Comparison of ENCODE assay signal across 9 mouse cellular contexts in genomic region chr10:117791171-117791470, GRCm38 (mm10). TPM values are rescaled to one million over a fixed set of nuclear protein-coding genes. Genes with fewer than 3 reads are reported as not detected.
A peak's percentile ranks its signal among the peaks of the same experiment; 100 is the strongest.
DNase-seq lines count a peak whose midpoint lies in the region; ATAC-seq and TF ChIP-seq lines count a peak whose summit lies in the region.
"Had no signal": no experiment of that assay in that cellular context is flagged by ENCODE, and none has a peak within 500 bp of the region (broad histone marks: within the 10 kb centered on the region; RNA-seq: fewer than 3 reads in every experiment).

No protein-coding gene starts in this region.

- no peak overlapping the region for H3K9ac ChIP-seq in hindbrain, embryonic 11.5 days (ENCODE audit: low read depth, low read length)
- no peak overlapping the region for H3K9ac ChIP-seq in hindbrain, postnatal 0 days (replicated peaks; ENCODE audit: low read length)
- H3K9ac ChIP-seq in ES-Bruce4 (ENCODE audit: low read depth, poor library complexity, severe bottlenecking) = 0 out of 2 replicates have a peak overlapping the region, but pooled peaks have one; percentile 87
- peak overlapping the region; percentile 30; the same call in 1 of the 2 replicates for H3K9ac ChIP-seq in forebrain, embryonic 13.5 days
- H3K9ac ChIP-seq in liver, embryonic 14.5 days (replicated peaks) = peak overlapping the region; percentile 75; the same call in 1 of the 2 replicates

- peaks cover 5% of the 10 kb centered on the region for H3K36me3 ChIP-seq in hindbrain, embryonic 11.5 days (ENCODE audit: control insufficient read depth, insufficient read depth, low read length)
- peaks cover 7% of the 10 kb centered on the region; the same call in 1 of the 2 replicates for H3K36me3 ChIP-seq in hindbrain, postnatal 0 days (ENCODE audit: insufficient read depth, low read length)
- peaks cover 23% of the 10 kb centered on the region for H3K36me3 ChIP-seq in ES-Bruce4 (ENCODE audit: control insufficient read depth, insufficient read depth, low read length, poor library complexity, severe bottlenecking)
- peaks cover 22% of the 10 kb centered on the region for H3K36me3 ChIP-seq in forebrain, embryonic 13.5 days (ENCODE audit: poor library complexity, severe bottlenecking)
- peaks cover 25% of the 10 kb centered on the region for H3K36me3 ChIP-seq in liver, embryonic 14.5 days (replicated peaks; ENCODE audit: control insufficient read depth, insufficient read depth, low read depth)

- ATAC-seq in hindbrain, embryonic 11.5 days (ENCODE audit: low FRiP score) = no peak
- ATAC-seq in hindbrain, postnatal 0 days = no peak
- no peak for ATAC-seq in forebrain, embryonic 13.5 days
- ATAC-seq in liver, embryonic 14.5 days (ENCODE audit: insufficient read depth) = no peak

- H3K4me3 ChIP-seq in hindbrain, embryonic 11.5 days (ENCODE audit: low read depth, low read length) = no peak overlapping the region
- no peak overlapping the region for H3K4me3 ChIP-seq in hindbrain, postnatal 0 days (ENCODE audit: low read length)
- no peak overlapping the region for H3K4me3 ChIP-seq in ES-Bruce4 (ENCODE audit: low read depth, low read length)
- H3K4me3 ChIP-seq in forebrain, embryonic 13.5 days = 0 out of 2 replicates have a peak overlapping the region, but pooled peaks have one; percentile 85
- peak overlapping the region; percentile 78 to 90 for H3K4me3 ChIP-seq in liver, embryonic 14.5 days (ENCODE audit: insufficient read depth in 1 of 2, low read depth in 2 of 2, low read length in 2 of 2)

- H3K4me2 ChIP-seq in hindbrain, embryonic 11.5 days (replicated peaks; ENCODE audit: low read depth, low read length) = peak overlapping the region; percentile 5
- no peak overlapping the region for H3K4me2 ChIP-seq in hindbrain, postnatal 0 days (ENCODE audit: low read depth, low read length)
- H3K4me2 ChIP-seq in forebrain, embryonic 13.5 days = peak overlapping the region; percentile 90
- peak overlapping the region; percentile 57 for H3K4me2 ChIP-seq in liver, embryonic 14.5 days (ENCODE audit: low read depth)

- no peak overlapping the region for H3K27ac ChIP-seq in hindbrain, embryonic 11.5 days (ENCODE audit: low read depth, low read length)
- no peak overlapping the region for H3K27ac ChIP-seq in hindbrain, postnatal 0 days
- H3K27ac ChIP-seq in ES-Bruce4 (ENCODE audit: insufficient read depth, low read length) = no peak overlapping the region
- no peak overlapping the region for H3K27ac ChIP-seq in forebrain, embryonic 13.5 days
- H3K27ac ChIP-seq in liver, embryonic 14.5 days = no peak overlapping the region
- H3K27ac ChIP-seq: left cerebral cortex, adult 2 months had no signal

- H3K27me3 ChIP-seq in hindbrain, embryonic 11.5 days (ENCODE audit: control insufficient read depth, insufficient read depth, low read length) = no peaks in the 10 kb centered on the region
- H3K27me3 ChIP-seq in hindbrain, postnatal 0 days (ENCODE audit: insufficient read depth, low read length) = no peaks in the 10 kb centered on the region
- no peaks in the 10 kb centered on the region for H3K27me3 ChIP-seq in ES-Bruce4 (ENCODE audit: control insufficient read depth, insufficient read depth, low read length, poor library complexity, severe bottlenecking)
- no peaks in the 10 kb centered on the region for H3K27me3 ChIP-seq in forebrain, embryonic 13.5 days
- no peaks in the 10 kb centered on the region for H3K27me3 ChIP-seq in liver, embryonic 14.5 days (ENCODE audit: control insufficient read depth, insufficient read depth, low read length)

- WGBS in hindbrain, embryonic 11.5 days = 96% methylated on average over 2 of the region's 2 CpGs
- 88% methylated on average over 2 of the region's 2 CpGs for WGBS in hindbrain, postnatal 0 days
- WGBS in forebrain, embryonic 13.5 days = 94% methylated on average over 2 of the region's 2 CpGs
- WGBS in liver, embryonic 14.5 days (ENCODE audit: insufficient replicate concordance) = 82% methylated on average over 2 of the region's 2 CpGs

- no peak for TF ChIP-seq EP300 in ES-Bruce4 (IDR thresholded peaks at IDR 0.05; ENCODE audit: insufficient read depth, low read depth, low read length)
- no peak for TF ChIP-seq EP300 in liver, embryonic 14.5 days (IDR thresholded peaks at IDR 0.05; ENCODE audit: low read depth)

- no peak for DNase-seq in hindbrain, embryonic 11.5 days (ENCODE audit: low spot score)
- no peak for DNase-seq in hindbrain, postnatal 0 days (ENCODE audit: low spot score)
- DNase-seq in liver, embryonic 14.5 days (ENCODE audit: low read depth in 3 of 3, low spot score in 3 of 3) = no peak
- no peak for DNase-seq in adrenal gland, postnatal 14 days
- no peak for DNase-seq in ovary, postnatal 14 days (ENCODE audit: low spot score)
- no peak for DNase-seq in thymus, postnatal 10 days (ENCODE audit: low spot score in 2 of 2)

- no peaks in the 10 kb centered on the region for H3K9me3 ChIP-seq in hindbrain, embryonic 11.5 days (ENCODE audit: control insufficient read depth, low read length)
- no peaks in the 10 kb centered on the region for H3K9me3 ChIP-seq in hindbrain, postnatal 0 days (ENCODE audit: low read length)
- H3K9me3 ChIP-seq in ES-Bruce4 (replicated peaks; ENCODE audit: control insufficient read depth, insufficient read depth, low read length, poor library complexity, severe bottlenecking) = no peaks in the 10 kb centered on the region
- H3K9me3 ChIP-seq in forebrain, embryonic 13.5 days (replicated peaks) = peaks cover under 1% of the 10 kb centered on the region; the same call in 1 of the 2 replicates
- H3K9me3 ChIP-seq in liver, embryonic 14.5 days (ENCODE audit: control insufficient read depth, low read length) = no peaks in the 10 kb centered on the region

- TF ChIP-seq POLR2A in ES-Bruce4 (IDR thresholded peaks at IDR 0.05; ENCODE audit: insufficient read depth, low read length) = no peak

- TF ChIP-seq CTCF in hindbrain, postnatal 0 days (IDR thresholded peaks at IDR 0.05; ENCODE audit: low read depth) = no peak
- no peak for TF ChIP-seq CTCF in ES-Bruce4 (IDR thresholded peaks at IDR 0.05; ENCODE audit: low read depth, low read length)
- TF ChIP-seq CTCF in liver, embryonic 14.5 days (IDR thresholded peaks at IDR 0.05; ENCODE audit: low read depth) = no peak

- no peaks in the 10 kb centered on the region for H3K4me1 ChIP-seq in hindbrain, embryonic 11.5 days (replicated peaks; ENCODE audit: control insufficient read depth, insufficient read depth, low read length)
- H3K4me1 ChIP-seq in hindbrain, postnatal 0 days (ENCODE audit: insufficient read depth, low read length) = no peaks in the 10 kb centered on the region
- no peaks in the 10 kb centered on the region for H3K4me1 ChIP-seq in ES-Bruce4 (ENCODE audit: control insufficient read depth, insufficient read depth, low read length)
- H3K4me1 ChIP-seq in forebrain, embryonic 13.5 days = peaks cover 20% of the 10 kb centered on the region
- H3K4me1 ChIP-seq in liver, embryonic 14.5 days (replicated peaks; ENCODE audit: control insufficient read depth in 2 of 2, insufficient read depth in 2 of 2, low read length in 1 of 2) = peaks cover 13 to 15% of the 10 kb centered on the region in 2 experiments

RNA-seq across cellular contexts. Expression of gene Nup107, which starts 1.4 kb away (rescaled TPM):
- 82.8 and 95.8 TPM in 2 replicates for polyA plus RNA-seq in hindbrain, embryonic 11.5 days (2014; fragmentation: Nextera tagmentation; extraction: Ambion mirVana)
- total RNA-seq in hindbrain, postnatal 0 days (2014; rRNA removed) = 12.5 and 16.6 TPM in 2 replicates
- 19.0 and 20.2 TPM in 2 replicates for polyA plus RNA-seq in hindbrain, postnatal 0 days (2015; fragmentation: Nextera tagmentation; extraction: Ambion mirVana)
- polyA plus RNA-seq in ES-Bruce4 (2011; ENCODE audit: insufficient read depth, insufficient read length, low read depth, missing spikeins) = 119 and 134 TPM in 2 replicates
- polyA plus RNA-seq in forebrain, embryonic 13.5 days (2015; fragmentation: Nextera tagmentation; extraction: Ambion mirVana) = 68.1 and 69.7 TPM in 2 replicates
- 14.9 and 28.8 TPM in 2 replicates for polyA plus RNA-seq in liver, embryonic 14.5 days (2012; rRNA removed)
- polyA plus RNA-seq in liver, embryonic 14.5 days (2014; fragmentation: Nextera tagmentation; extraction: Ambion mirVana) = 45.0 and 46.8 TPM in 2 replicates
- total RNA-seq in adrenal gland, postnatal 14 days (2021) = 14.0 and 14.8 TPM in 2 replicates

RNA-seq across cellular contexts. Expression of gene Slc35e3, which starts 45.0 kb away (rescaled TPM):
- 18.2 and 20.3 TPM in 2 replicates for polyA plus RNA-seq in hindbrain, embryonic 11.5 days (2014; fragmentation: Nextera tagmentation; extraction: Ambion mirVana)
- 23.9 and 27.0 TPM in 2 replicates for total RNA-seq in hindbrain, postnatal 0 days (2014; rRNA removed)
- polyA plus RNA-seq in hindbrain, postnatal 0 days (2015; fragmentation: Nextera tagmentation; extraction: Ambion mirVana) = 23.8 and 24.9 TPM in 2 replicates
- polyA plus RNA-seq in ES-Bruce4 (2011; ENCODE audit: insufficient read depth, insufficient read length, low read depth, missing spikeins) = 19.7 and 25.0 TPM in 2 replicates
- polyA plus RNA-seq in forebrain, embryonic 13.5 days (2015; fragmentation: Nextera tagmentation; extraction: Ambion mirVana) = 25.5 and 26.2 TPM in 2 replicates
- 1.7 TPM in 2 replicates for polyA plus RNA-seq in liver, embryonic 14.5 days (2012; rRNA removed)
- 1.3 and 1.5 TPM in 2 replicates for polyA plus RNA-seq in liver, embryonic 14.5 days (2014; fragmentation: Nextera tagmentation; extraction: Ambion mirVana)
- total RNA-seq in adrenal gland, postnatal 14 days (2021) = 10.3 and 13.4 TPM in 2 replicates

RNA-seq across cellular contexts. Expression of gene Rap1b, which starts 54.7 kb away (rescaled TPM):
- 176 and 181 TPM in 2 replicates for polyA plus RNA-seq in hindbrain, embryonic 11.5 days (2014; fragmentation: Nextera tagmentation; extraction: Ambion mirVana)
- 46.9 and 57.5 TPM in 2 replicates for total RNA-seq in hindbrain, postnatal 0 days (2014; rRNA removed)
- 142 and 143 TPM in 2 replicates for polyA plus RNA-seq in hindbrain, postnatal 0 days (2015; fragmentation: Nextera tagmentation; extraction: Ambion mirVana)
- 149 and 150 TPM in 2 replicates for polyA plus RNA-seq in ES-Bruce4 (2011; ENCODE audit: insufficient read depth, insufficient read length, low read depth, missing spikeins)
- 123 and 129 TPM in 2 replicates for polyA plus RNA-seq in forebrain, embryonic 13.5 days (2015; fragmentation: Nextera tagmentation; extraction: Ambion mirVana)
- 31.0 and 46.7 TPM in 2 replicates for polyA plus RNA-seq in liver, embryonic 14.5 days (2012; rRNA removed)
- polyA plus RNA-seq in liver, embryonic 14.5 days (2014; fragmentation: Nextera tagmentation; extraction: Ambion mirVana) = 101 and 108 TPM in 2 replicates
- 126 and 130 TPM in 2 replicates for total RNA-seq in adrenal gland, postnatal 14 days (2021)

Comparison
In these comparisons a context has a peak if more than half of its experiments do, and no peak if none do; other contexts are left out.
1. H3K4me3 ChIP-seq: peak in forebrain, embryonic 13.5 days (single experiment) and liver, embryonic 14.5 days (2 of 2); none in hindbrain, embryonic 11.5 days (single experiment), hindbrain, postnatal 0 days (single experiment) and ES-Bruce4 (single experiment).
2. H3K9ac ChIP-seq: peak in ES-Bruce4 (single experiment), forebrain, embryonic 13.5 days (single experiment) and liver, embryonic 14.5 days (single experiment); none in hindbrain, embryonic 11.5 days (single experiment) and hindbrain, postnatal 0 days (single experiment).